Mouse (Mus musculus): ENCODE data around the gene Mecp2. TPM values are rescaled to one million over a fixed set of nuclear protein-coding genes. Genes with fewer than 3 reads are reported as not detected.
"Not testable (repeated sequence)": the region's sequence is repeated elsewhere in the genome, so short reads cannot be mapped to it uniquely, and the experiment has no call there.

The Mecp2 gene
- polyA plus RNA-seq (2015; fragmentation: Nextera tagmentation; extraction: Ambion mirVana) = 14.0 and 14.7 TPM in 2 replicates

DNA sequence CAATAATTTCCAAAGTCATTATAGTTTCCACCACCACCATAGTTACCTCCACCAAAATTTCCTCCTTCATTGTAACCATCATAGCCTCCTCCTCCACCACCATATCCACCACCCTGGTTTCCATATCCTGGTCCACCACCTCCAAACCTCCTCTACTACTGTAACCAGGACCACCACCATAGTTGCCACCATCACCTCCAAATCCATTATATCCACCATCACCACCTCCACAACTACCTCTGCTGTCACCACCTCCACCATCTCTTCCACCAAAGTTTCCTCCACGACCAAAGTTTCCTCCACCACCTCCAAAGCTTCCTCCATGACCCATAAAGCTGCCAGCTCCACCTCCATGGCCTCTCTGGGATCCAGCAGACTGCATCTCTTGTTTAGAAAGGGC is at the start of gene Mecp2:
Gene Mecp2 (minus strand): TSS at position 101 of the 400 bp plus-strand sequence.
- 26% methylated on average over 1 of the region's 1 CpGs for WGBS
- H3K27me3 ChIP-seq; H3K27ac ChIP-seq; ATAC-seq (ENCODE audit: low FRiP score); H3K36me3 ChIP-seq; H3K4me1 ChIP-seq (replicated peaks); H3K4me3 ChIP-seq; H3K4me2 ChIP-seq; H3K9ac ChIP-seq; H3K9me3 ChIP-seq: not testable (repeated sequence)

DNA sequence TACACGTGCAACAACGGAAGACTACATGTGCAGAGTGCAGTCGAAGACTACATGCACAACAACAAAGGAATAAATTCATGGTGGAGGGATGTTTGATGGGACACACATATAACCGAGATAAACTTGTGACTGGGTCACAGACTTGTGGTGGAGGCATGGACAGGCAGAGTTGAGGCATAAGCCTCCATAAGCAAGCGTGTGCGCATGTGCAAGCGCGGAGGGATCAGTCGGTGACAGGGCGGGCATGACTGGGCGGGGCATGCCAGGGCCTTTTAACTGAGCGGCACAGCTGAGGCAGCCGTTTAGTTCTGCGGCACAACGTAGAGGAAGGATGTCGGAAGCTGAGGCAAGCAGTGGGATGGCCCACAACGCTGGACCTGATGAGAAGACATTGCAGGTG is 41.8 kb upstream of the Mecp2 start, which contains the start of gene Tktl1:
Gene Tktl1 (plus strand): TSS at position 301 of the 400 bp plus-strand sequence.
- Histone ChIP-seq H3K36me3 (no peaks in the 10 kb centered on the region), H3K27ac (no peak within 1 kb of the TSS), H3K4me3 (no peak within 1 kb of the TSS), H3K9me3 (no peaks in the 10 kb centered on the region), H3K4me1 (replicated peaks) (no peaks in the 10 kb centered on the region), H3K4me2 (no peak within 1 kb of the TSS), H3K27me3 (no peaks in the 10 kb centered on the region), H3K9ac (no peak within 1 kb of the TSS)
- ATAC-seq (ENCODE audit: low FRiP score) = no peak
- WGBS = 91% methylated on average over 17 of the region's 17 CpGs

DNA sequence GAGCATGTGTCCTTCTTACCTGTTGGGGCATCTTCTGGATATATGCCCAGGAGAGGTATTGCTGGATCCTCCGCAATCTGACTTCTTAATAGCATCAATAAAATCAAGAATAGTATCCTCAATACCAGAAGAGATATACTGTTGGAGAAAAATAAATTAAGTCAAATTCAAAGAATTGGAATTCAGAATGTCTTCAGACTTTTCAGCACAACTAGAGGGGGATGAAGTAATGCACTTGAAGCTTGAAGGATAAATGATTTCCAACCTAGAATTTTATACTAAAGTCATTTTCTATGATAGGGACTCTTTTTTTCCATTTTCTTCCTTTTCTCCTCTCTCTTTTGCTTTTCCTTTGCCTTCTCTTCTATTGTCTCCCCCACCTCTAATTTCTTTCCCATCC is 32.6 kb upstream of the Mecp2 start, which contains the start of gene Tex28:
Gene Tex28 (minus strand): TSS at position 101 of the 400 bp plus-strand sequence.
- H3K4me2 ChIP-seq = no peak within 1 kb of the TSS
- no peaks in the 10 kb centered on the region for H3K9me3 ChIP-seq
- 92% methylated on average over 1 of the region's 1 CpGs for WGBS
- H3K4me3 ChIP-seq = no peak within 1 kb of the TSS
- no peak within 1 kb of the TSS for H3K9ac ChIP-seq
- no peak for ATAC-seq (ENCODE audit: low FRiP score)
- no peaks in the 10 kb centered on the region for H3K27me3 ChIP-seq
- no peak within 1 kb of the TSS for H3K27ac ChIP-seq
- no peaks in the 10 kb centered on the region for H3K4me1 ChIP-seq (replicated peaks)
- no peaks in the 10 kb centered on the region for H3K36me3 ChIP-seq

DNA sequence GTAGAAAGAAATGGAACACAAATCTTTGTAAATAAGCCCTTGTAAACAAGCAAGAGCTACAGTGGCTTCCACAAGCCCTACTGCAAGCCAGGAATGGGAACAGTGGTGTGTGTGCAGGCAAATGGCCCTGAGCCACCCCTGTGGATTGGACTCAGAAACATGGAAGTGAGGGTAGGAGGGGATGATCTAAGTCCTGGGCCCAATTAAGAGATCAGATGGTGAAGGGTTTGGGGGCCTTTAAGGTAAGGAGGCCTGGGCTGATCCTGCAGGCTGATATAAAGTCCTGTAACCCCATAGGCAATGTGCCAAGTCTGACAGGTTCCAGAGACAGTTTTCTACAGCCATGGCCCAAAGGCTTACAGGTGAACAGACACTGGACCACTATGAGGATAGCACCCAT is 8.0 kb downstream of the Mecp2 start, which contains the start of gene Opn1mw:
Gene Opn1mw (plus strand): TSS at position 301 of the 400 bp plus-strand sequence.
- Histone ChIP-seq H3K4me3 (no peak within 1 kb of the TSS), H3K4me2 (no peak within 1 kb of the TSS), H3K9me3 (no peaks in the 10 kb centered on the region), H3K27ac (no peak within 1 kb of the TSS), H3K4me1 (replicated peaks) (no peaks in the 10 kb centered on the region), H3K9ac (no peak within 1 kb of the TSS), H3K36me3 (no peaks in the 10 kb centered on the region), H3K27me3 (no peaks in the 10 kb centered on the region)
- ATAC-seq (ENCODE audit: low FRiP score) = no peak

DNA sequence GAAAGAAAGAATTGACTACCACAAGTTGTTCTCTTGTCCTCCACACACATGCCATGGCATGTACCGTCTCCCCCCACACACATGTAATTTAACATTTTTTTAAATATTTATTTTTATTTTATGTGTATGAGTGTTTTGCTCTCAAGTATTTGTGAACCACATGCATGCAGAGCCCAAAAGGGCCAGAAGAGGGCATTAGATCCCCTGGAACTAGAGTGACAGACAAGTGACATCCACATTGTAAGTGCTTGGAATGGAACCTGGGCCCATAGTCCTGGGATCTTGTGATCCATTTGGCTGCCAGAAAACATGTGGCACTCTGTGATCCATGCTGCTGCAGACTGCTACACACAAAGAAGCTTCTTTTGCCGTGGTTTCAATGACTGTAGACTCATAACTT is 10.2 kb downstream of the Mecp2 start:
- H3K9ac ChIP-seq = no peak overlapping the region
- H3K27ac ChIP-seq = no peak overlapping the region
- H3K4me3 ChIP-seq = no peak overlapping the region
- H3K4me1 ChIP-seq (replicated peaks) = no peaks in the 10 kb centered on the region
- no peaks in the 10 kb centered on the region for H3K36me3 ChIP-seq
- no peak overlapping the region for H3K4me2 ChIP-seq
- 51% methylated on average over 2 of the region's 2 CpGs for WGBS
- H3K27me3 ChIP-seq = no peaks in the 10 kb centered on the region
- no peaks in the 10 kb centered on the region for H3K9me3 ChIP-seq
- ATAC-seq (ENCODE audit: low FRiP score) = no peak

DNA sequence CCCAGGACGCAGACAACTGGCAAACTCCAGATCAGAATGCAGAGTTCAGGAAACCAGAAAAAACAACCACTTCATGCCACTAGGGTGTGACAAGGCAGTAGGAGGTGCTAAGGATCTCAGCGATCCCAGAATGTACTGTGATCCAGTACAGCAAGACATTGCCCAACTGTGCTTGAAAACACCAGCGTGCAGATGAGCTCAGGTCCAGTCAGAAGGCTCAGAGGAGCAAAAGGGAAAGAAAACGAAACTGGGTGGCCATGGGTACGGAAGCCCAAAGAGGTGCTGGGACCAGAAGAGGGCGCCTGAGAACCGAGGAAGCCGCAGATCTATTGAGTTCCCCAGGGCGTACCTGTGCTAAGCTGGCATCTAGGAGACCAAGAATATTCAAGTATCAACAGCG is 19.7 kb downstream of the Mecp2 start:
- Histone ChIP-seq H3K27me3 (no peaks in the 10 kb centered on the region), H3K27ac (no peak overlapping the region), H3K36me3 (no peaks in the 10 kb centered on the region), H3K9me3 (no peaks in the 10 kb centered on the region), H3K9ac (peak overlapping the region; percentile 58; the same call in 1 of the 2 replicates), H3K4me3 (peak overlapping the region; percentile 23), H3K4me1 (replicated peaks) (no peaks in the 10 kb centered on the region), H3K4me2 (peak overlapping the region; percentile 43)
- WGBS = 20% methylated on average over 10 of the region's 10 CpGs
- no peak for ATAC-seq (ENCODE audit: low FRiP score)

DNA sequence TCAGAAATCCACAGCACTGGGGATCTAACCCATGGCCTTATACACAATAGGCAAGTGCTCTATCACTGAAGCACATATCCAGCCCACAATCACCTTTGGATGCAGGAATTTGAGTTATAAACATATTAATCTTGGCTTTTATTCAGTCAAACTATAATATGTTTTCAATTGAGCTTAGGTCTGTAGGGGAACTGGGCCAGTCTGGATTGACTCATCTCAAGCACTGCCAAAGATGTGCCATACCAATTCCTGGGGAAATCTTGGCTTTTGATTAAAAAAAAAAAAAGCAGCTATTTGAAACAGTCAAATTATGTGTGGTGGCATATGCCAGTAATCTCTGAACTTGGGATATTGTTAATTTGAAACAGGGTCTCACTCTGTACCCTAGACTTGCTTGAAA is 21.1 kb downstream of the Mecp2 start:
- no peak overlapping the region for H3K4me2 ChIP-seq
- no peak overlapping the region for H3K27ac ChIP-seq

DNA sequence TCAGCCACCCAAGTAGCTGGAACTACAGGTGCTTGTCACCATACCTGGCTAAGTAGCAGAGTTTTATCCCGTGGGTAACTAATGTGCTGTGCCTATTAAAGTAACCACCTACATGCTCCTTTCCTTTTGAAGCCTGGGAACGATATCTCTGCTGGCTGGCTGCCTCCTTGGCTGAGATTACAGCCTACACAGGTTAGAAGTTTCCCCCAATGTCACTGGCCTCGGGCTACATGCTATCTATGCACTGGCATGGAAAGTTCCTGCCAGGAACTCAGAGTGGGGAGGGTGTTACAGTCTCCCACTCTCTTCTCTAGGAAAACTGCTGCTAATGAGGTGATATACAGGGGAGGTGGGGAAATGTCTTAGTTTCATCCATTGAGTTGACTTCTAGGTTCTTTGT is 26.4 kb downstream of the Mecp2 start:
- Histone ChIP-seq H3K4me1 (replicated peaks) (no peaks in the 10 kb centered on the region), H3K36me3 (no peaks in the 10 kb centered on the region), H3K9me3 (no peaks in the 10 kb centered on the region), H3K4me3 (no peak overlapping the region), H3K9ac (no peak overlapping the region), H3K27ac (no peak overlapping the region), H3K27me3 (no peaks in the 10 kb centered on the region), H3K4me2 (no peak overlapping the region)
- no peak for ATAC-seq (ENCODE audit: low FRiP score)
- WGBS = 64% methylated on average over 3 of the region's 3 CpGs

More for the DNA sequence above, 21.1 kb downstream of the Mecp2 start:
- Histone ChIP-seq H3K4me1 (replicated peaks) (no peaks in the 10 kb centered on the region), H3K9ac (no peak overlapping the region), H3K27me3 (no peaks in the 10 kb centered on the region), H3K36me3 (no peaks in the 10 kb centered on the region), H3K4me3 (no peak overlapping the region), H3K9me3 (no peaks in the 10 kb centered on the region)
- no peak for ATAC-seq (ENCODE audit: low FRiP score)

DNA sequence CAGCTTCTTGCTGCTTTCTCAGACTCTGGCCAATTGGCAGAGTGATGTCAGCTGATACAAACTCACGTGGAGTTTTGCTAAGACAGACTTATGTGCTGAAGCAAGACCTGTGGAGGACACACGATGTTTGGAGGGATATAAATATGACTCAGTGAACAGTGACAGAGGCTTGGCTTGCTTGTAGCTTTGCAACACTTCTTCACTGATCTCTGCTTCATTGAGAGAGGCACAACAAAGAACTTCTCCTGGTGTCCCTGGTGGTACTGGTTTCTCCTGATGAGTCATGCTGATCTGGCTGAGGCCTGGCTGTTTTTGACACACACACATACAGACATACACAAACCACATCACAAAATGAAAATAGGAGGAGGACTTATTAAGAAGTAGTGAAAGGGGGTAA is 29.2 kb downstream of the Mecp2 start:
- WGBS = 60% methylated on average over 2 of the region's 2 CpGs
- H3K27me3 ChIP-seq = no peaks in the 10 kb centered on the region
- no peak overlapping the region for H3K4me3 ChIP-seq
- H3K9me3 ChIP-seq = no peaks in the 10 kb centered on the region
- ATAC-seq (ENCODE audit: low FRiP score) = no peak
- H3K9ac ChIP-seq = no peak overlapping the region
- no peak overlapping the region for H3K4me2 ChIP-seq
- no peaks in the 10 kb centered on the region for H3K4me1 ChIP-seq (replicated peaks)
- no peaks in the 10 kb centered on the region for H3K36me3 ChIP-seq
- no peak overlapping the region for H3K27ac ChIP-seq

DNA sequence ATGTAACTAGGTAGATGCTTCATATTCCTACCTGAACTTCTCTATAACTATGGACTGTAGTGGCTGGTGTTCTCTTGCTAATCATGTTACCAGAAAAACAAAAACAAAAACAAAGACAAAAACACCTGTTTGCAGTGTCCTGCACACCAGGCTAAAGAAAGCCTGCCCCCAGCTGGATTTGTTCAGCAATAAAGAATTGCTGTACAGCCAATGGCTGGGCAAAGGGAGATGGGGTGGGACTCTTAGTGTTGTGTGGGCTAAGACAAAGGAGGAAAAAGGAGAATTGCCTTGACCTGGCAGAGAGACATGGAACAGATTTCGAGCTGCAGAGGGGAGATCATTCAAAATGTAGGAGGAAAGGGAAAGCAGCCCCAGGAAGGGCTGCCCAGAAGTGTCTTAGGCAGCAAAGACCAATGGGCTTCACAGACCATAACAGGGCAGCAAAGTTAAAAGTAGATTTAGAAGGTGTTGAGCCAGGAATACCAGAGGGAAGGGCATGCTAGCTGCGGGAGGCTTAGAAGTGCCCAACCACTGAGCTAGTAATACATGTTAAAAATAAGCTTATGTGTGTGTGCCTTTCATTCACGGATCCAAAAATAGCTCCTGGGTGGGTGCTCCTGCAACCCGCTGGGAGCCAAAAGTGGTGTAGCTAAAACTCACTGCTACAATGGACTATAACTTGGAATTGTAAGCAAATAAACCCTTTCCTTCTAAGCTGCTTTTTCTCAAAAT is 31.5 kb downstream of the Mecp2 start:
- Histone ChIP-seq H3K36me3 (no peaks in the 10 kb centered on the region), H3K9me3 (no peaks in the 10 kb centered on the region), H3K27ac (no peak overlapping the region), H3K4me1 (replicated peaks) (no peaks in the 10 kb centered on the region), H3K4me2 (no peak overlapping the region), H3K27me3 (no peaks in the 10 kb centered on the region), H3K4me3 (no peak overlapping the region), H3K9ac (no peak overlapping the region)
- WGBS = 76% methylated on average over 4 of the region's 4 CpGs
- ATAC-seq (ENCODE audit: low FRiP score) = no peak

DNA sequence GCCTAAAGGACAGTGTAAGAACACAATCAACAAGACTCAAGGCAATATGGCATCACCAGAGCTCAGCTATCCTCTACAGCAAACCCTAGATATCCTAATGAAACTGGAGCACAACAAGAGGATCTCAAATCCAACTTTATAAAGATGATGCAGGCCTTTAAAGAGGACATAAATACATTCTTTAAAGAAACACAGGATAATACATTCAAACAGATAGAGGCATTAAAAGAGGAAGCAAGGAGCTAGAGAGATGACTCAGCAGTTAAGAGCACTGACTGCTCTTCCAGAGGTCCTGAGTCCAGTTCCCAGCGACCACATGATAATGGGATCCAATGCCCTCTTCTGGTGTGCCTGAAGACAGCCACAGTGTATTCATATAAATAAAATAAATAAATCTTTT is 40.0 kb downstream of the Mecp2 start:
- Histone ChIP-seq H3K27me3 (no peaks in the 10 kb centered on the region), H3K36me3 (no peaks in the 10 kb centered on the region), H3K4me2 (no peak overlapping the region), H3K27ac (no peak overlapping the region), H3K9me3 (no peaks in the 10 kb centered on the region), H3K4me3 (no peak overlapping the region), H3K4me1 (replicated peaks) (no peaks in the 10 kb centered on the region), H3K9ac (no peak overlapping the region)
- WGBS = 63% methylated on average over 1 of the region's 1 CpGs
- ATAC-seq (ENCODE audit: low FRiP score) = no peak

DNA sequence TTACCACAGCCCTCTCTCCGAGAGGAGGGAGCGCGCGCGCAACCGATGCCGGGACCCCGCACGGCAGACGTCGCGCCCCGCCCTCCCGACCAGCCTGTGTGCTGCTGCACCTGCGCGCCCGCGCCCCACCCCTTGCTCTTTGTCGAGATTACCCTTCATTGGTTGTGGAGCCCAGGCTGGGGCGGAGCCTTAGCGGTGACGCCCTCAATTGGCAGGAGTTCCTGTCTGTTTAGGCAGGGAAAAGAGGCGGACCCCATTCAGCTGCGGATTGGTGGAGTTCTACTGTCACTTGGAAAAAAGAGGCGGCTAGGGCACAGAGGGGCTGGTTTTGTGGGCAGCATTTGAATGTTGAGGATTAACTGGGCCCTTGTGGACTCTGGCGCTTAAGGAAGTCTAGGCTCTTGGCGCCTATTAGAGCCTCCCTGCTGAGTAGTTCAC is 49.5 kb downstream of the Mecp2 start:
- no peaks in the 10 kb centered on the region for H3K27me3 ChIP-seq
- 11% methylated on average over 23 of the region's 27 CpGs for WGBS
- peak; percentile 99 for ATAC-seq (ENCODE audit: low FRiP score)
- peaks cover 20% of the 10 kb centered on the region for H3K4me1 ChIP-seq (replicated peaks)
- H3K36me3 ChIP-seq = no peaks in the 10 kb centered on the region
- no peaks in the 10 kb centered on the region for H3K9me3 ChIP-seq
- H3K27ac ChIP-seq = peak overlapping the region; percentile 97
- H3K4me3 ChIP-seq = peak overlapping the region; percentile 55
- H3K4me2 ChIP-seq = peak overlapping the region; percentile 48
- peak overlapping the region; percentile 80 for H3K9ac ChIP-seq

DNA sequence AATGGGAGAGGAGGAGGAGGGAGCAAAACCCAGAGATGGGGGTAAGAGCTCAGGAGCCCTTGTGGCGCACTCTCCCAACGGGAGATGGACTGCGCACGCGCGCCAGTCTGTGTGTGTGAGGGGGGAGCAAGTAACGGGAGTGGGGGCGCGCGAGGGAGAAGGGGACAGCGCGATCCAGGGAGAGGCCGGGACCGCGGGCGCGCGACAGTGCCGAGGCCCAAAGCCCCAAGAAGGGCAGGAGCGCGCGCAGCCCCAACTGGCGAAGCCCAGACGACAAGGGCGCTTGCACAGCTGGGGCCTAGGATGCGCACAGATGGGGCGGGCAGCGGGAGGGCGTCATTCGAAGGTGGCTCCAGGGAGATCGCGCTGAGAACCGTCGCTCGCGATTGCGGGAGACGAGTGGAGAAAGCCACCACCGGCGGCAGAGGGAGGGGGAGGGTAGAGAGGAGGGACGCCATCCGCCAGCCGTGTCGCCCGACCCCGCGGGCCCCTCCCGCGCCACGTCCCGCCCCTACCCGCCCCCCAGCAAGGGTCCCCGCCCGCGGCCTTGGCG is 50.1 kb downstream of the Mecp2 start:
- ATAC-seq (ENCODE audit: low FRiP score) = peak; percentile 81
- H3K4me3 ChIP-seq = peak overlapping the region; percentile 55
- WGBS = 9% methylated on average over 37 of the region's 56 CpGs

More for the DNA sequence above, 50.1 kb downstream of the Mecp2 start:
- Histone ChIP-seq H3K27ac (peak overlapping the region; percentile 97), H3K36me3 (no peaks in the 10 kb centered on the region), H3K9me3 (no peaks in the 10 kb centered on the region), H3K4me1 (replicated peaks) (peaks cover 20% of the 10 kb centered on the region), H3K4me2 (peak overlapping the region; percentile 62), H3K9ac (peak overlapping the region; percentile 80), H3K27me3 (no peaks in the 10 kb centered on the region)
